Mouse (Mus musculus) liver, embryonic 14.5 days (tissue): ENCODE results near the gene Pcca. TPM values are rescaled to one million over a fixed set of nuclear protein-coding genes. Genes with fewer than 3 reads are reported as not detected.
"Not testable (repeated sequence)": the region's sequence is repeated elsewhere in the genome, so short reads cannot be mapped to it uniquely, and the experiment has no call there.

ENCODE experiments used
- ATAC-seq: fragments of 200-750 bp; cut with Nextera tagmentation; 2 replicates; pipeline ENCODE4 v1.8.0; 2017; ENCODE audit warnings: moderate number of reproducible peaks, mild to moderate bottlenecking, moderate library complexity; ENCODE audit not compliant: insufficient read depth
- DNase-seq, 3 experiments: peaks; one replicate each; pipeline ENCODE4 v3.0.0-alpha.2; 2012 to 2013; ENCODE audit warnings: low read depth in 3 of 3, low spot score in 3 of 3
- H3K27ac ChIP-seq: fragments of 300-500 bp; sonication (generic); 2 replicates; pipeline ENCODE4 v1.5.1; 2014; ENCODE audit warnings: moderate library complexity, mild to moderate bottlenecking, control low read depth, inconsistent platforms
- H3K27me3 ChIP-seq: fragments of 300-500 bp; sonication (generic); 2 replicates; pipeline ENCODE4 v1.6.1; 2014; ENCODE audit warnings: mild to moderate bottlenecking, low read length, moderate library complexity; ENCODE audit not compliant: control insufficient read depth, insufficient read depth
- H3K36me3 ChIP-seq: fragments of 300-500 bp; sonication (generic); replicated peaks from 2 replicates; pipeline ENCODE4 v1.6.1; 2014; ENCODE audit warnings: low read depth; ENCODE audit not compliant: control insufficient read depth, insufficient read depth
- H3K4me1 ChIP-seq, 2 experiments: fragments of 200-500 bp in 1 of 2; fragments of 300-500 bp in 1 of 2; sonication (generic) in 1 of 2; replicated peaks; 2 replicates each; pipeline ENCODE4 v1.6.1; 2012 to 2014; ENCODE audit warnings: antibody characterized with exemption in 1 of 2, inconsistent platforms in 1 of 2, low read length in 1 of 2; ENCODE audit not compliant: control insufficient read depth in 2 of 2, insufficient read depth in 2 of 2
- H3K4me2 ChIP-seq: fragments of 300-500 bp; sonication (generic); 2 replicates; pipeline ENCODE4 v1.6.1; 2014; ENCODE audit warnings: low read depth, mild to moderate bottlenecking, control low read depth, moderate library complexity
- H3K4me3 ChIP-seq, 2 experiments: fragments of 200-500 bp in 1 of 2; fragments of 300-500 bp in 1 of 2; sonication (generic) in 1 of 2; 2 replicates each; pipeline ENCODE4 v1.5.1; 2012 to 2014; ENCODE audit warnings: low read depth in 2 of 2, low read length in 2 of 2, mild to moderate bottlenecking in 2 of 2, control low read depth in 1 of 2, inconsistent platforms in 1 of 2, moderate library complexity in 1 of 2; ENCODE audit not compliant: insufficient read depth in 1 of 2
- H3K9ac ChIP-seq: fragments of 300-500 bp; sonication (generic); replicated peaks from 2 replicates; pipeline ENCODE4 v1.6.1; 2014; ENCODE audit warnings: mild to moderate bottlenecking, control low read depth, moderate library complexity
- H3K9me3 ChIP-seq: fragments of 300-500 bp; sonication (generic); 2 replicates; pipeline ENCODE4 v1.6.1; 2016; ENCODE audit warnings: low read length, mixed read lengths; ENCODE audit not compliant: control insufficient read depth
- CTCF ChIP-seq: IDR thresholded peaks from 2 replicates; pipeline ENCODE4 v1.5.1; 2016; ENCODE audit warnings: antibody characterized with exemption, low read depth, control low read depth
- EP300 ChIP-seq: IDR thresholded peaks from 2 replicates; pipeline ENCODE4 v1.6.1; 2016; ENCODE audit warnings: antibody characterized with exemption, low read depth
- WGBS: fragments of 180-500 bp; shearing (Covaris S2); extraction: QIAGEN DNeasy Blood & Tissue Kit; methylation state at CpG from one replicate; pipeline ENCODE4 v1.1.7; 2014; ENCODE audit not compliant: insufficient replicate concordance; 5-methylcytosine and 5-hydroxymethylcytosine counted together
- polyA plus RNA-seq, 2 experiments: library from polyadenylated mRNA; depleted of rRNA in 1 of 2; stranded (reverse) in 1 of 2; unstranded in 1 of 2; fragments of >200 nt; fragmentation: Nextera tagmentation in 1 of 2; extraction: Ambion mirVana in 1 of 2; gene quantifications; 2 replicates each; pipeline versions ENCODE4 v1.2.1 to v1.2.3; 2012 to 2014

The Pcca gene
- polyA plus RNA-seq, 2 experiments, result 8.9 to 9.8 TPM

DNA sequence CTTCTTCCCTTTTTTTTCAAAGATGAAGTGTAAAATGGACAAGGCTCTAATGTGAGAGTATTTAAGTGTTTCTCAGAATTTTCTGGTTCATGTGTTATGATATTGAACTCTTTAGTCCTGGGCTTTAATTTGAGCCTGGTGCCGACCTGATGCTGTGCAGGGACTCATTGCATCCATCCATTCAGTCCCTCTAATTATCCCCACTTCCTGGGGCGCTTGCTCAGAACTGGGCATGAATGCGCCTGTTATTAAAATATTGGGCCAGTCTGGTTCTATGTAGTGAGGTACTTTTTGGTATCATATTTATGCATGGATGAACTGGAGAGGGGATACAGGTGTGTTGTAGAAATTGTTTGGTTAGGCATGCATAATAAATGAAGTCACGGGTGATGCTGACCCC is 47.9 kb downstream of the Pcca start:
- TF ChIP-seq EP300, result no peak
- no peak for TF ChIP-seq CTCF
- Histone ChIP-seq H3K9ac (no peak overlapping the region), H3K9me3 (no peaks in the 10 kb centered on the region), H3K36me3 (no peaks in the 10 kb centered on the region), H3K27me3 (no peaks in the 10 kb centered on the region), H3K27ac (no peak overlapping the region), H3K4me3 (no peak overlapping the region), H3K4me2 (no peak overlapping the region), H3K4me1 (no peaks in the 10 kb centered on the region)
- WGBS, result 72% methylated on average over 4 of the region's 4 CpGs
- ATAC-seq (no peak), DNase-seq (no peak)

DNA sequence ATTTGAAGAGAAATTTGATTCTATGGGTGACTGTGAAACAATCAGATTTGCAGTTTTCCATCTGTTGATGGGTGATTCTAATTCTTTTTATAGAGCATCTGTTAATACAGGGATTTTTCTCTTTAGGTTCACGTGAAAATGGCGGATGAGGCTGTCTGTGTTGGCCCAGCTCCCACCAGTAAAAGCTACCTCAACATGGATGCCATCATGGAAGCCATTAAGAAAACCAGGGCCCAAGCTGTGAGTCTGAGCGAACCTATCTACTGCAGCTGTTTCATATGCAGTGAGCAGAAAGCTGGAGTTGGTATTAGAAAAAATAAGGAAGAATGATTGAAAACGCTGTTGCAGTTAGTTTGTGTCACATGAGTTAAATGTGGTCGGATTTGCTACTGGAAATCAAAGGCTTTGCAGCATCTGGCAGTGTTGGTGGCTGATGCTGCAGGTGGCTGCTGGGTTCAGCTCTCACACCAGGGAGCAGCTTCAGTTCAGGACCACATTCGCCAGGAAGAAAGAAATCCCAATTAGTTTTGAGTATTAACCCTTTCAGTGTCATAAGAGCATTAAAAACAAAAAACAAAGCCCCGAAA is 48.5 kb downstream of the Pcca start:
- Histone ChIP-seq H3K4me1 (no peaks in the 10 kb centered on the region), H3K4me2 (no peak overlapping the region), H3K27me3 (no peaks in the 10 kb centered on the region), H3K27ac (no peak overlapping the region), H3K36me3 (no peaks in the 10 kb centered on the region), H3K4me3 (no peak overlapping the region), H3K9ac (no peak overlapping the region), H3K9me3 (no peaks in the 10 kb centered on the region)
- no peak for DNase-seq
- ATAC-seq, result no peak
- TF ChIP-seq EP300, result no peak
- TF ChIP-seq CTCF, result no peak
- 71% methylated on average over 7 of the region's 7 CpGs for WGBS

DNA sequence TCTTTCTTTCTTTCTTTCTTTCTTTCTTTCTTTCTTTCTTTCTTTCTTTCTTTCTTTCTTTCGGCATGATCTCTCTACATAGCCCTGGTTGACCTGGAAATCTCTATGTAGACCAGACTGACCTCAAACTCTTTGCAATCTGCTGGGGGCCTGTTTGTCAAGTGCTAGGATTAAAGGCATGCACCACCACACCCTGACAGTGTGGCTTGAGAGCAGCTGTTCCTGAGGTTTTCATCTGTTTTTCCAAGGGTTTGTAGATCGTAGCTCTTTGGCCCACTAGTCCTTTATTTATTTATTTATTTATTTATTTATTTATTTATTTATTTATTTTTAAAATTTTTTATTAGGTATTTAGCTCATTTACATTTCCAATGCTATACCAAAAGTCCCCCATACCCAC is 50.0 kb downstream of the Pcca start:
- not testable (repeated sequence) for H3K27ac ChIP-seq, ATAC-seq, DNase-seq, H3K4me3 ChIP-seq, H3K36me3 ChIP-seq, H3K27me3 ChIP-seq, H3K4me1 ChIP-seq, H3K9me3 ChIP-seq, H3K4me2 ChIP-seq, H3K9ac ChIP-seq
- WGBS, result 71% methylated on average over 2 of the region's 2 CpGs

DNA sequence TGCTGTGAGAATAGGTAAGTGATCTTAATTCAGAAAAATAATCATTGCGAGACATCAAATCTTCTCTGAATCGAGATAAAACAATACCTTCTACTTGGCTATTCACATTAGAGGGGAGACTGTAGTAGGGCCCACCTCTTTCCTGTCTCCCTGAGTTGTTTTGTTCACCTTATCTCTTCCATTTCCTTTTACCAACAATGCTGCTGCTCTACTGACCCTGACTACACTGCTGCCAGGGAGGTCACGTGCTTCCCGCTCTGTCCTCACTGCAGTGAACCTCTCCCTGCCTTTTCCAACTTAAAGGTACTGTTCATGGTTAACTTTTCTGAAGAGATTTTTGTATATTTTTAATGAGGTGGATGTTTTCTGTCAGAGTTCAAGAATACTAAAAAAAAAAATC is 52.8 kb downstream of the Pcca start:
- Histone ChIP-seq H3K9me3 (no peaks in the 10 kb centered on the region), H3K4me1 (no peaks in the 10 kb centered on the region), H3K36me3 (no peaks in the 10 kb centered on the region), H3K9ac (no peak overlapping the region), H3K4me3 (no peak overlapping the region), H3K27me3 (no peaks in the 10 kb centered on the region), H3K27ac (no peak overlapping the region), H3K4me2 (no peak overlapping the region)
- no peak for TF ChIP-seq CTCF
- TF ChIP-seq EP300, result no peak
- 43% methylated on average over 4 of the region's 4 CpGs for WGBS
- DNase-seq, result no peak
- ATAC-seq, result no peak

DNA sequence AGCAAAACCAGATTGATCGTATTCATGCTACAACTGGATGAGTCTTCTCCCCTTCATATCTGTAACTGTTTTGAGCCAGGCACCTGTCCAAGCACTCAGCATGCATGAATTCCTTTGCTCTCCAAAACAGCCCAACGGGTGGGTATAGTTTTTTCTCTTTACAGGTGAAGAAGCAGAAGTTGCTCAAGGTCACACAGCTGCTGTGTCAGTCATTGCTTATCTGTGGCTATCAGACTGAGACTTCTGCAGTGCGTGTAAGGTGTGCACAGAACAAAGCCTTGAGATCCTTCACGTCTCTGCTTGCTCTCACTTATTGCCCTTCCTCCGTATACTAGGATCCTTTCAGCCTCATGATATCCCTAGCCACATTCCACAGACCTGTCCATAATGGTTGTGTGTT is 63.4 kb downstream of the Pcca start:
- H3K27ac ChIP-seq, result no peak overlapping the region
- no peaks in the 10 kb centered on the region for H3K27me3 ChIP-seq
- TF ChIP-seq EP300 (no peak), CTCF (no peak)
- DNase-seq (no peak), ATAC-seq (no peak)
- H3K9me3 ChIP-seq, result no peaks in the 10 kb centered on the region
- no peaks in the 10 kb centered on the region for H3K36me3 ChIP-seq
- H3K4me1 ChIP-seq, result no peaks in the 10 kb centered on the region
- 51% methylated on average over 5 of the region's 5 CpGs for WGBS
- H3K9ac ChIP-seq, result no peak overlapping the region
- no peak overlapping the region for H3K4me3 ChIP-seq
- H3K4me2 ChIP-seq, result no peak overlapping the region
